Mouse (Mus musculus): Measurements from ENCODE around the gene Cdnf. TPM values are rescaled to one million over a fixed set of nuclear protein-coding genes. Genes with fewer than 3 reads are reported as not detected.

The Cdnf gene
- polyA plus RNA-seq (2015; fragmentation: Nextera tagmentation; extraction: Ambion mirVana), result 0.18 and 0.21 TPM in 2 replicates

GRCm38 (mm10) chr2:3512552-3513454 is at the start of gene Cdnf, which contains the start of the genes Gm45902 and Hspa14:
TSS of gene Cdnf (plus strand) at chr2:3513030.
TSS of gene Gm45902 (minus strand) at chr2:3512790.
TSS of gene Hspa14 (minus strand) at chr2:3512814.
- H3K36me3 ChIP-seq, result peaks cover 24% of the 10 kb centered on the region
- H3K4me2 ChIP-seq, result peak within 1 kb of the TSS; percentile 84
- peak; percentile 100 for ATAC-seq (ENCODE audit: insufficient number of reproducible peaks, insufficient read depth, low FRiP score, low TSS enrichment, low read depth)
- H3K4me3 ChIP-seq, result peak within 1 kb of the TSS; percentile 87
- H3K9me3 ChIP-seq, result no peaks in the 10 kb centered on the region
- peak within 1 kb of the TSS; percentile 94 for H3K9ac ChIP-seq
- peak within 1 kb of the TSS; percentile 82 for H3K27ac ChIP-seq
- H3K4me1 ChIP-seq, result peaks cover 13% of the 10 kb centered on the region
- WGBS, result under 1% methylated on average over 60 of the region's 60 CpGs
- H3K27me3 ChIP-seq, result no peaks in the 10 kb centered on the region

- Histone ChIP-seq H3K27me3 (no peaks in the 10 kb centered on the region), H3K9me3 (no peaks in the 10 kb centered on the region), H3K9ac (peak overlapping the region; percentile 84), H3K4me3 (peak overlapping the region; percentile 94), H3K4me2 (peak overlapping the region; percentile 69), H3K4me1 (peaks cover 11% of the 10 kb centered on the region), H3K27ac (peak overlapping the region; percentile 94; the same call in 1 of the 2 replicates), H3K36me3 (peaks cover 8% of the 10 kb centered on the region)
- WGBS, result 0% methylated on average over 12 of the region's 12 CpGs
- no peak for ATAC-seq (ENCODE audit: insufficient number of reproducible peaks, insufficient read depth, low FRiP score, low TSS enrichment, low read depth)
Measured at GRCm38 (mm10) chr2:3473891-3474290, 38.9 kb upstream of the Cdnf start.

GRCm38 (mm10) chr2:3474361-3474805 is 38.4 kb upstream of the Cdnf start:
- H3K27ac ChIP-seq, result peak overlapping the region; percentile 94
- peak overlapping the region; percentile 84 for H3K9ac ChIP-seq
- ATAC-seq (ENCODE audit: insufficient number of reproducible peaks, insufficient read depth, low FRiP score, low TSS enrichment, low read depth), result peak; percentile 64; the same call in 1 of the 2 replicates
- peak overlapping the region; percentile 94 for H3K4me3 ChIP-seq
- peaks cover 8% of the 10 kb centered on the region for H3K36me3 ChIP-seq
- peak overlapping the region; percentile 69 for H3K4me2 ChIP-seq
- no peaks in the 10 kb centered on the region for H3K9me3 ChIP-seq
- no peaks in the 10 kb centered on the region for H3K27me3 ChIP-seq
- WGBS, result under 1% methylated on average over 46 of the region's 46 CpGs
- H3K4me1 ChIP-seq, result peaks cover 11% of the 10 kb centered on the region

GRCm38 (mm10) chr2:3474861-3475283 is 38.0 kb upstream of the Cdnf start, which contains the start of gene Suv39h2:
TSS of gene Suv39h2 (minus strand) at chr2:3475031.
- Histone ChIP-seq H3K4me3 (peak within 1 kb of the TSS; percentile 94), H3K4me2 (peak within 1 kb of the TSS; percentile 69), H3K27ac (peak within 1 kb of the TSS; percentile 94), H3K27me3 (no peaks in the 10 kb centered on the region), H3K36me3 (peaks cover 8% of the 10 kb centered on the region), H3K4me1 (peaks cover 11% of the 10 kb centered on the region), H3K9ac (peak within 1 kb of the TSS; percentile 84), H3K9me3 (no peaks in the 10 kb centered on the region)
- peak; percentile 99 for ATAC-seq (ENCODE audit: insufficient number of reproducible peaks, insufficient read depth, low FRiP score, low TSS enrichment, low read depth)
- WGBS, result under 1% methylated on average over 41 of the region's 42 CpGs

GRCm38 (mm10) chr2:3475746-3476251 is 37.0 kb upstream of the Cdnf start:
- no peak for ATAC-seq (ENCODE audit: insufficient number of reproducible peaks, insufficient read depth, low FRiP score, low TSS enrichment, low read depth)
- Histone ChIP-seq H3K9me3 (no peaks in the 10 kb centered on the region), H3K4me3 (0 out of 2 replicates have a peak overlapping the region, but pooled peaks have one; percentile 94), H3K4me2 (peak overlapping the region; percentile 69; the same call in 1 of the 2 replicates), H3K27me3 (no peaks in the 10 kb centered on the region), H3K4me1 (peaks cover 11% of the 10 kb centered on the region), H3K27ac (0 out of 2 replicates have a peak overlapping the region, but pooled peaks have one; percentile 69), H3K9ac (peak overlapping the region; percentile 84; the same call in 1 of the 2 replicates), H3K36me3 (peaks cover 3% of the 10 kb centered on the region; the same call in 1 of the 2 replicates)
- WGBS, result 60% methylated on average over 3 of the region's 3 CpGs

GRCm38 (mm10) chr2:3480239-3480638 is 32.6 kb upstream of the Cdnf start:
- Histone ChIP-seq H3K4me1 (peaks cover 2% of the 10 kb centered on the region; the same call in 1 of the 2 replicates), H3K27me3 (no peaks in the 10 kb centered on the region), H3K9ac (no peak overlapping the region), H3K27ac (no peak overlapping the region), H3K4me2 (no peak overlapping the region), H3K4me3 (no peak overlapping the region), H3K9me3 (no peaks in the 10 kb centered on the region), H3K36me3 (no peaks in the 10 kb centered on the region)
- ATAC-seq (ENCODE audit: insufficient number of reproducible peaks, insufficient read depth, low FRiP score, low TSS enrichment, low read depth), result no peak
- WGBS, result 80% methylated on average over 3 of the region's 3 CpGs

- Histone ChIP-seq H3K4me2 (no peak overlapping the region), H3K27me3 (no peaks in the 10 kb centered on the region), H3K36me3 (peaks cover 42% of the 10 kb centered on the region), H3K4me1 (no peaks in the 10 kb centered on the region), H3K9ac (no peak overlapping the region), H3K9me3 (no peaks in the 10 kb centered on the region), H3K27ac (no peak overlapping the region), H3K4me3 (no peak overlapping the region)
- ATAC-seq (ENCODE audit: insufficient number of reproducible peaks, insufficient read depth, low FRiP score, low TSS enrichment, low read depth), result no peak
- 76% methylated on average over 3 of the region's 3 CpGs for WGBS
Measured at GRCm38 (mm10) chr2:3489816-3490215, 23.0 kb upstream of the Cdnf start.

GRCm38 (mm10) chr2:3493833-3494409 is 18.9 kb upstream of the Cdnf start:
- Histone ChIP-seq H3K4me3 (no peak overlapping the region), H3K36me3 (peaks cover 75% of the 10 kb centered on the region), H3K4me1 (no peaks in the 10 kb centered on the region), H3K27me3 (no peaks in the 10 kb centered on the region), H3K9me3 (no peaks in the 10 kb centered on the region), H3K4me2 (no peak overlapping the region), H3K27ac (no peak overlapping the region), H3K9ac (no peak overlapping the region)
- 93% methylated on average over 3 of the region's 3 CpGs for WGBS
- ATAC-seq (ENCODE audit: insufficient number of reproducible peaks, insufficient read depth, low FRiP score, low TSS enrichment, low read depth), result no peak

- peaks cover 72% of the 10 kb centered on the region for H3K36me3 ChIP-seq
- ATAC-seq (ENCODE audit: insufficient number of reproducible peaks, insufficient read depth, low FRiP score, low TSS enrichment, low read depth), result no peak
- H3K4me1 ChIP-seq, result no peaks in the 10 kb centered on the region
- no peak overlapping the region for H3K4me2 ChIP-seq
- H3K27me3 ChIP-seq, result no peaks in the 10 kb centered on the region
- H3K9me3 ChIP-seq, result no peaks in the 10 kb centered on the region
- H3K27ac ChIP-seq, result no peak overlapping the region
- WGBS, result 90% methylated on average over 6 of the region's 6 CpGs
- H3K4me3 ChIP-seq, result no peak overlapping the region
- no peak overlapping the region for H3K9ac ChIP-seq
Measured at GRCm38 (mm10) chr2:3499543-3499942, 13.3 kb upstream of the Cdnf start.

- H3K9me3 ChIP-seq, result no peaks in the 10 kb centered on the region
- H3K27ac ChIP-seq, result no peak overlapping the region
- H3K36me3 ChIP-seq, result peaks cover 72% of the 10 kb centered on the region
- no peak overlapping the region for H3K4me2 ChIP-seq
- no peak overlapping the region for H3K4me3 ChIP-seq
- WGBS, result 94% methylated on average over 5 of the region's 5 CpGs
- ATAC-seq (ENCODE audit: insufficient number of reproducible peaks, insufficient read depth, low FRiP score, low TSS enrichment, low read depth), result no peak
- no peaks in the 10 kb centered on the region for H3K4me1 ChIP-seq
- H3K9ac ChIP-seq, result no peak overlapping the region
- no peaks in the 10 kb centered on the region for H3K27me3 ChIP-seq
Measured at GRCm38 (mm10) chr2:3500886-3501285, 11.9 kb upstream of the Cdnf start.

GRCm38 (mm10) chr2:3512076-3512475 is 754 bp upstream of the Cdnf start:
- Histone ChIP-seq H3K9ac (peak overlapping the region; percentile 94), H3K27me3 (no peaks in the 10 kb centered on the region), H3K36me3 (peaks cover 30% of the 10 kb centered on the region), H3K27ac (peak overlapping the region; percentile 82), H3K4me2 (peak overlapping the region; percentile 84), H3K4me3 (peak overlapping the region; percentile 87), H3K9me3 (no peaks in the 10 kb centered on the region), H3K4me1 (peaks cover 13% of the 10 kb centered on the region)
- ATAC-seq (ENCODE audit: insufficient number of reproducible peaks, insufficient read depth, low FRiP score, low TSS enrichment, low read depth), result no peak
- 0% methylated on average over 15 of the region's 15 CpGs for WGBS
